Mouse (Mus musculus) liver, embryonic 14.5 days (tissue): ENCODE measurements around the gene Usp42.

ENCODE experiments used
- CTCF ChIP-seq: IDR thresholded peaks from 2 replicates; pipeline ENCODE4 v1.5.1; 2016; ENCODE audit warnings: antibody characterized with exemption, low read depth, control low read depth
- EP300 ChIP-seq: IDR thresholded peaks from 2 replicates; pipeline ENCODE4 v1.6.1; 2016; ENCODE audit warnings: antibody characterized with exemption, low read depth

GRCm38 (mm10) chr5:143704875-143705658 lies 27.0 kb downstream of the Usp42 start:
- no peak for TF ChIP-seq CTCF
- no peak for TF ChIP-seq EP300
